Mouse (Mus musculus) B cell, adult 2 months (primary cell): ENCODE measurements around the gene Arhgef3.

Experiments used
- DNase-seq, 2 experiments: peaks; one replicate each; pipeline ENCODE4 v3.0.0; 2022

Gene Arhgef3

GRCm38 (mm10) chr14:27325537-27325936, 210.8 kb downstream of the Arhgef3 start:
- DNase-seq = no peak

GRCm38 (mm10) chr14:27327862-27328261, 213.2 kb downstream of the Arhgef3 start:
- DNase-seq = no peak

- DNase-seq = no peak
Measured at GRCm38 (mm10) chr14:27328952-27329351, 214.3 kb downstream of the Arhgef3 start.

- DNase-seq = no peak
Measured at GRCm38 (mm10) chr14:27331490-27332035, 216.9 kb downstream of the Arhgef3 start.

- no peak for DNase-seq
Measured at GRCm38 (mm10) chr14:27332359-27332987, 217.8 kb downstream of the Arhgef3 start.

GRCm38 (mm10) chr14:27335331-27336207, 220.9 kb downstream of the Arhgef3 start:
- peak; percentile 97 for DNase-seq

GRCm38 (mm10) chr14:27336208-27337114, 221.8 kb downstream of the Arhgef3 start:
- peak; percentile 56 to 64 for DNase-seq

- DNase-seq = peak in 1 of 2 experiments; percentile 35
Measured at GRCm38 (mm10) chr14:27337156-27337555, 222.5 kb downstream of the Arhgef3 start.

GRCm38 (mm10) chr14:27338034-27338708, 223.5 kb downstream of the Arhgef3 start:
- peak; percentile 56 to 67 for DNase-seq

GRCm38 (mm10) chr14:27340682-27341415, 226.2 kb downstream of the Arhgef3 start:
- no peak for DNase-seq

GRCm38 (mm10) chr14:27341486-27341885, 226.8 kb downstream of the Arhgef3 start:
- no peak for DNase-seq

GRCm38 (mm10) chr14:27342451-27342850, 227.8 kb downstream of the Arhgef3 start:
- DNase-seq = no peak

- DNase-seq = no peak
Measured at GRCm38 (mm10) chr14:27344250-27344990, 229.7 kb downstream of the Arhgef3 start.

- DNase-seq = no peak
Measured at GRCm38 (mm10) chr14:27345051-27345885, 230.6 kb downstream of the Arhgef3 start.

GRCm38 (mm10) chr14:27347224-27347623, 232.5 kb downstream of the Arhgef3 start:
- no peak for DNase-seq

- DNase-seq = no peak
Measured at GRCm38 (mm10) chr14:27347666-27348065, 233.0 kb downstream of the Arhgef3 start.

- DNase-seq = no peak
Measured at GRCm38 (mm10) chr14:27348088-27348487, 233.4 kb downstream of the Arhgef3 start.

- DNase-seq = no peak
Measured at GRCm38 (mm10) chr14:27348656-27349055, 234.0 kb downstream of the Arhgef3 start.

GRCm38 (mm10) chr14:27349120-27349519, 234.4 kb downstream of the Arhgef3 start:
- DNase-seq = no peak
